Mouse (Mus musculus) layer of hippocampus, postnatal 36 days (tissue): ENCODE results near the gene Trnp1. TPM values are rescaled to one million over a fixed set of nuclear protein-coding genes. Genes with fewer than 3 reads are reported as not detected.
"Not testable (repeated sequence)": the region's sequence is repeated elsewhere in the genome, so short reads cannot be mapped to it uniquely, and the experiment has no call there.

Experiments
- DNase-seq, 2 experiments: peaks; one replicate each; pipeline ENCODE4 v3.0.0; 2022
- total RNA-seq, 2 experiments: library from RNA; stranded (reverse); gene quantifications; 2 replicates each; pipeline ENCODE4 v1.2.3; 2021

The Trnp1 gene
- 100 to 1,000 TPM; 168 to 190 TPM for total RNA-seq

- peak; percentile 83 to 84 for DNase-seq
Measured at GRCm38 (mm10) chr4:133498160-133498724, at the start of gene Trnp1. TSS of gene Trnp1 (minus strand) at chr4:133498550.

GRCm38 (mm10) chr4:133545272-133546231 lies 47.2 kb upstream of the Trnp1 start, which contains the start of gene Nudc:
TSS of gene Nudc (minus strand) at chr4:133545996.
- DNase-seq: peak; percentile 95 to 96

- no peak for DNase-seq
Measured at GRCm38 (mm10) chr4:133536652-133537051, 38.3 kb upstream of the Trnp1 start.

- no peak for DNase-seq
Measured at GRCm38 (mm10) chr4:133536081-133536480, 37.7 kb upstream of the Trnp1 start.

GRCm38 (mm10) chr4:133532777-133533176 lies 34.4 kb upstream of the Trnp1 start:
- DNase-seq: no peak

GRCm38 (mm10) chr4:133527788-133528187 lies 29.4 kb upstream of the Trnp1 start:
- DNase-seq: no peak

GRCm38 (mm10) chr4:133521502-133521901 lies 23.2 kb upstream of the Trnp1 start:
- DNase-seq: no peak

GRCm38 (mm10) chr4:133519369-133519665 lies 21.0 kb upstream of the Trnp1 start:
- no peak for DNase-seq

GRCm38 (mm10) chr4:133518601-133519368 lies 20.4 kb upstream of the Trnp1 start, which contains the start of gene Kdf1:
TSS of gene Kdf1 (plus strand) at chr4:133518963.
- DNase-seq: no peak

GRCm38 (mm10) chr4:133512972-133513371 lies 14.6 kb upstream of the Trnp1 start:
- DNase-seq: peak; percentile 74 to 78

- not testable (repeated sequence) for DNase-seq
Measured at GRCm38 (mm10) chr4:133512511-133512910, 14.2 kb upstream of the Trnp1 start.

- DNase-seq: no peak
Measured at GRCm38 (mm10) chr4:133511050-133511449, 12.7 kb upstream of the Trnp1 start.

GRCm38 (mm10) chr4:133508990-133509389 lies 10.6 kb upstream of the Trnp1 start:
- peak; percentile 67 to 75 for DNase-seq

GRCm38 (mm10) chr4:133506573-133506972 lies 8.2 kb upstream of the Trnp1 start:
- no peak for DNase-seq

- DNase-seq: no peak
Measured at GRCm38 (mm10) chr4:133504755-133505485, 6.6 kb upstream of the Trnp1 start.

- no peak for DNase-seq
Measured at GRCm38 (mm10) chr4:133504300-133504699, 6.0 kb upstream of the Trnp1 start.

- DNase-seq: no peak
Measured at GRCm38 (mm10) chr4:133501514-133501913, 3.2 kb upstream of the Trnp1 start.

GRCm38 (mm10) chr4:133497461-133498159 lies 740 bp downstream of the Trnp1 start:
- DNase-seq: peak in 1 of 2 experiments; percentile 38

- DNase-seq: no peak
Measured at GRCm38 (mm10) chr4:133496738-133497445, 1.5 kb downstream of the Trnp1 start.

GRCm38 (mm10) chr4:133495711-133496110 lies 2.6 kb downstream of the Trnp1 start:
- no peak for DNase-seq

GRCm38 (mm10) chr4:133494867-133495266 lies 3.5 kb downstream of the Trnp1 start:
- DNase-seq: no peak
